Mouse (Mus musculus): ENCODE data around the gene Smdt1. TPM values are rescaled to one million over a fixed set of nuclear protein-coding genes. Genes with fewer than 3 reads are reported as not detected.

Smdt1 gene
- polyA plus RNA-seq, 1 experiment from 2014 or later = 259 TPM

Small RNA genes lying within 50 kb of the gene (microRNA-seq; reads per million reads assigned to microRNA genes)
- not detected for gene Mir7684

Other genes with a start within 250 kb of the Smdt1 start
- 17.0 and 17.1 TPM in 2 replicates for gene Ccdc134, start 211.0 kb upstream of the Smdt1 start, polyA plus RNA-seq (2016; fragmentation: Nextera tagmentation; extraction: Ambion mirVana)
- gene Srebf2, start 191.8 kb upstream of the Smdt1 start, polyA plus RNA-seq (2016; fragmentation: Nextera tagmentation; extraction: Ambion mirVana) = 230 and 244 TPM in 2 replicates
- gene Shisa8, start 126.1 kb upstream of the Smdt1 start, polyA plus RNA-seq (2016; fragmentation: Nextera tagmentation; extraction: Ambion mirVana) = 1.6 and 1.7 TPM in 2 replicates
- 0.18 and 0.34 TPM in 2 replicates for gene Tnfrsf13c, start 114.6 kb upstream of the Smdt1 start, polyA plus RNA-seq (2016; fragmentation: Nextera tagmentation; extraction: Ambion mirVana)
- gene Cenpm, start 94.2 kb upstream of the Smdt1 start, polyA plus RNA-seq (2016; fragmentation: Nextera tagmentation; extraction: Ambion mirVana) = 51.1 and 51.4 TPM in 2 replicates
- 1.3 and 1.6 TPM in 2 replicates for gene 1500009C09Rik, start 86.6 kb upstream of the Smdt1 start, polyA plus RNA-seq (2016; fragmentation: Nextera tagmentation; extraction: Ambion mirVana)
- gene Sept3, start 64.1 kb upstream of the Smdt1 start, polyA plus RNA-seq (2016; fragmentation: Nextera tagmentation; extraction: Ambion mirVana) = 234 and 254 TPM in 2 replicates
- not detected in 2 replicates for gene Wbp2nl, start 40.0 kb upstream of the Smdt1 start, polyA plus RNA-seq (2016; fragmentation: Nextera tagmentation; extraction: Ambion mirVana)
- 26.7 and 29.7 TPM in 2 replicates for gene Naga, start within 50 bp of the Smdt1 start, polyA plus RNA-seq (2016; fragmentation: Nextera tagmentation; extraction: Ambion mirVana)
- gene Pheta2, start within 50 bp of the Smdt1 start, polyA plus RNA-seq (2016; fragmentation: Nextera tagmentation; extraction: Ambion mirVana) = 5.3 and 6.2 TPM in 2 replicates
- 266 and 295 TPM in 2 replicates for gene Ndufa6, start 15.4 kb downstream of the Smdt1 start, polyA plus RNA-seq (2016; fragmentation: Nextera tagmentation; extraction: Ambion mirVana)
- 4.0 and 4.8 TPM in 2 replicates for gene Cyp2d22, start 41.3 kb downstream of the Smdt1 start, polyA plus RNA-seq (2016; fragmentation: Nextera tagmentation; extraction: Ambion mirVana)
- not detected in 2 replicates for gene Cyp2d11, start 55.1 kb downstream of the Smdt1 start, polyA plus RNA-seq (2016; fragmentation: Nextera tagmentation; extraction: Ambion mirVana)
- gene Cyp2d10, start 68.2 kb downstream of the Smdt1 start, polyA plus RNA-seq (2016; fragmentation: Nextera tagmentation; extraction: Ambion mirVana) = not detected in 2 replicates
- gene Cyp2d9, start 94.5 kb downstream of the Smdt1 start, polyA plus RNA-seq (2016; fragmentation: Nextera tagmentation; extraction: Ambion mirVana) = not detected in 2 replicates
- gene Cyp2d12, start 216.1 kb downstream of the Smdt1 start, polyA plus RNA-seq (2016; fragmentation: Nextera tagmentation; extraction: Ambion mirVana) = not detected in 2 replicates

Measured in hindbrain, embryonic 12.5 days (tissue).